ENCODE assay signal across 15 mouse cellular contexts in the genomic region with DNA sequence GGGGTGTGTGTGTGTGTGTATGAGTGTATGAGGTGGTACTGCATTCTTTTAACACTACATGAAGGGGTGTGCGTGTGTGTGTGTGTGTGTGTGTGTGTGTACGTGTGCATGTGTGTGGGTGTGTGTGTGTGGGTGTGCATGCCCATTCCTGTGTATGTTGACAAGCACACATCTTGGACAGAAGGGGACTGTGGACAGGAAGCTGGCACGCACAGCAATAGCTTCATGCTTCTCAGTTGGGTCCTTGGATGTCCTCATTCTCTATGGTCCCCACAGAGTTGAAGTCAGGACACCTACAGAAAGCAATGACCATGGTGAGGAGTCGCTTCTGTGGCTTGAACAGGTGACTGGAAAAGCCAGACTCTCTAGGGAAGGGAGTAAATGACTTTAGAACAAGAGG. TPM values are rescaled to one million over a fixed set of nuclear protein-coding genes. Genes with fewer than 3 reads are reported as not detected.
DNase-seq lines count a peak whose midpoint lies in the region; ATAC-seq and TF ChIP-seq lines count a peak whose summit lies in the region.
"Had no signal": no experiment of that assay in that cellular context is flagged by ENCODE, and none has a peak within 500 bp of the region (broad histone marks: within the 10 kb centered on the region; RNA-seq: fewer than 3 reads in every experiment).

No protein-coding gene starts in this region.

- ATAC-seq in heart, embryonic 12.5 days (ENCODE audit: insufficient number of reproducible peaks, low FRiP score) = no peak
- ATAC-seq: forebrain, embryonic 13.5 days; forebrain, embryonic 15.5 days; forebrain, postnatal 0 days had no signal

- no peaks in the 10 kb centered on the region for H3K79me2 ChIP-seq in heart, adult 2 months (replicated peaks; ENCODE audit: control insufficient read depth, insufficient read depth, low read length)
- H3K79me2 ChIP-seq in CH12.LX (replicated peaks; ENCODE audit: control insufficient read depth, extremely low read depth, insufficient read depth, poor library complexity, severe bottlenecking) = peaks cover 49% of the 10 kb centered on the region

- TF ChIP-seq POLR2A in heart, adult 2 months (IDR thresholded peaks at IDR 0.05; ENCODE audit: insufficient read depth, low read depth, low read length) = no peak
- no peak for TF ChIP-seq POLR2A in CH12.LX (IDR thresholded peaks at IDR 0.05; ENCODE audit: low read depth, low read length)

- no peak for TF ChIP-seq CTCF in heart, adult 2 months (IDR thresholded peaks at IDR 0.05)
- TF ChIP-seq CTCF in CH12.LX (conservative IDR thresholded peaks at IDR 0.05 in 1 of 2, IDR thresholded peaks at IDR 0.05 in 1 of 2; ENCODE audit: low read depth in 2 of 2, low read length in 2 of 2) (no peak), E14TG2a.4 (conservative IDR thresholded peaks at IDR 0.05; ENCODE audit: low read length) (no peak)

- H3K4me2 ChIP-seq in heart, embryonic 12.5 days = no peak overlapping the region
- H3K4me2 ChIP-seq in CH12.LX (ENCODE audit: insufficient read depth, low read depth, poor library complexity, severe bottlenecking) = peak overlapping the region; percentile 87; the same call in 1 of the 2 replicates
- H3K4me2 ChIP-seq: embryonic facial prominence, embryonic 12.5 days; forebrain, embryonic 13.5 days; forebrain, embryonic 15.5 days had no signal

- H3K9me3 ChIP-seq in heart, embryonic 12.5 days (replicated peaks) = peaks cover 2% of the 10 kb centered on the region; the same call in 1 of the 2 replicates
- peaks cover 2% of the 10 kb centered on the region for H3K9me3 ChIP-seq in CH12.LX (replicated peaks; ENCODE audit: low read length)
- peaks cover under 1% of the 10 kb centered on the region; the same call in 1 of the 2 replicates for H3K9me3 ChIP-seq in E14TG2a.4 (ENCODE audit: low read length)
- H3K9me3 ChIP-seq: embryonic facial prominence, embryonic 12.5 days; forebrain, embryonic 13.5 days; forebrain, embryonic 15.5 days had no signal

- dilution Hi-C loops in CH12.LX (cut with MboI; ENCODE audit: extremely low pct_ligation_motif_present, extremely low pct_unique_long_range_greater_than_20kb, low sequenced_read_pairs) = no loop called here

- DNase-seq in heart, adult 2 months = no peak
- no peak for DNase-seq in CH12.LX (ENCODE audit: extremely low read depth)
- DNase-seq in adrenal gland, postnatal 14 days = no peak
- DNase-seq: cerebellum, adult 11-12 months; cerebellum, adult 2 months; cerebellum, adult 9-10 months; cerebellum, postnatal 10 days; cerebellum, postnatal 25 days; forebrain, postnatal 0 days had no signal

- in situ Hi-C loops in CH12.LX (cut with MboI; ENCODE audit: low pct_ligation_motif_present, low pct_unique_long_range_greater_than_20kb, low sequenced_read_pairs) = loop anchor here (25.0 kb wide), 1 partner anchor 327 kb away; no protein-coding TSS in a partner anchor

- intact Hi-C loops in heart, adult 2 months (cut with DNase I) = no loop called here

- H3K4me1 ChIP-seq in heart, adult 2 months (ENCODE audit: control insufficient read depth, insufficient read depth, low read length) = peaks cover 4% of the 10 kb centered on the region; the same call in 1 of the 2 replicates
- H3K4me1 ChIP-seq in heart, embryonic 12.5 days (replicated peaks) = peaks cover 16% of the 10 kb centered on the region
- peaks cover 43 to 72% of the 10 kb centered on the region in 2 experiments for H3K4me1 ChIP-seq in CH12.LX (ENCODE audit: control insufficient read depth in 1 of 2, insufficient read depth in 2 of 2)
- H3K4me1 ChIP-seq in E14TG2a.4 (replicated peaks; ENCODE audit: low read depth, low read length) = peaks cover 59% of the 10 kb centered on the region

- TF ChIP-seq EP300 in heart, adult 2 months (IDR thresholded peaks at IDR 0.05; ENCODE audit: insufficient read depth, low read depth, low read length) = peak; percentile 55; the same call in 1 of the 2 replicates
- TF ChIP-seq EP300 in CH12.LX (IDR thresholded peaks at IDR 0.05; ENCODE audit: low read length) = no peak

- no peaks in the 10 kb centered on the region for H3K36me3 ChIP-seq in heart, adult 2 months (ENCODE audit: control insufficient read depth, insufficient read depth, low read length)
- H3K36me3 ChIP-seq in heart, embryonic 12.5 days = no peaks in the 10 kb centered on the region
- H3K36me3 ChIP-seq in CH12.LX (replicated peaks in 1 of 2; ENCODE audit: control insufficient read depth in 1 of 2, insufficient read depth in 1 of 2, low read length in 1 of 2) = peaks cover 0 to 45% of the 10 kb centered on the region in 2 experiments
- peaks cover 12% of the 10 kb centered on the region for H3K36me3 ChIP-seq in E14TG2a.4 (ENCODE audit: insufficient read depth, low read length)
- H3K36me3 ChIP-seq: embryonic facial prominence, embryonic 10.5 days; embryonic facial prominence, embryonic 12.5 days; forebrain, embryonic 15.5 days had no signal

- WGBS in heart, adult 2 months = 74% methylated on average over 4 of the region's 4 CpGs
- 79% methylated on average over 4 of the region's 4 CpGs for WGBS in heart, embryonic 12.5 days

- TF ChIP-seq RAD21 in CH12.LX (IDR thresholded peaks at IDR 0.05; ENCODE audit: low read depth, low read length) = no peak

- no peak overlapping the region for H3K9ac ChIP-seq in heart, adult 2 months (ENCODE audit: low read depth, low read length)
- H3K9ac ChIP-seq in heart, embryonic 12.5 days = no peak overlapping the region
- H3K9ac ChIP-seq in CH12.LX (ENCODE audit: insufficient read depth, low read depth) = no peak overlapping the region
- H3K9ac ChIP-seq: embryonic facial prominence, embryonic 12.5 days; forebrain, embryonic 13.5 days; forebrain, embryonic 15.5 days; forebrain, postnatal 0 days had no signal

- no peak overlapping the region for H3K4me3 ChIP-seq in heart, adult 2 months
- no peak overlapping the region for H3K4me3 ChIP-seq in heart, embryonic 12.5 days
- H3K4me3 ChIP-seq in CH12.LX (replicated peaks in 1 of 3; ENCODE audit: low read depth in 2 of 3, low read length in 2 of 3, poor library complexity in 1 of 3) (peak overlapping the region in 1 of 3 experiments; percentile 34), E14TG2a.4 (replicated peaks; ENCODE audit: low read length) (0 out of 2 replicates have a peak overlapping the region, but pooled peaks have one; percentile 41)
- H3K4me3 ChIP-seq: embryonic facial prominence, embryonic 10.5 days; embryonic facial prominence, embryonic 12.5 days; forebrain, embryonic 13.5 days; forebrain, embryonic 15.5 days had no signal

- no peak overlapping the region for H3K27ac ChIP-seq in heart, adult 2 months
- no peak overlapping the region for H3K27ac ChIP-seq in heart, embryonic 12.5 days (ENCODE audit: poor library complexity, severe bottlenecking)
- peak overlapping the region; percentile 98 for H3K27ac ChIP-seq in CH12.LX (ENCODE audit: insufficient read depth, low read depth)
- H3K27ac ChIP-seq: embryonic facial prominence, embryonic 10.5 days; embryonic facial prominence, embryonic 12.5 days; forebrain, embryonic 13.5 days; forebrain, embryonic 15.5 days had no signal

- H3K27me3 ChIP-seq in heart, adult 2 months (ENCODE audit: control insufficient read depth, insufficient read depth, low read length) = no peaks in the 10 kb centered on the region
- peaks cover 27% of the 10 kb centered on the region for H3K27me3 ChIP-seq in heart, embryonic 12.5 days (replicated peaks)
- H3K27me3 ChIP-seq in CH12.LX (replicated peaks) = no peaks in the 10 kb centered on the region
- H3K27me3 ChIP-seq in E14TG2a.4 (ENCODE audit: insufficient read depth, low read length) = peaks cover 12% of the 10 kb centered on the region

TF ChIP-seq in CH12.LX, 34 proteins besides CTCF, POLR2A, EP300 and RAD21:
- TF ChIP-seq ZNF384 (IDR thresholded peaks at IDR 0.05; ENCODE audit: low read depth, low read length) = no peak
- no peak for TF ChIP-seq IRF4 (IDR thresholded peaks at IDR 0.05; ENCODE audit: low read depth, low read length)
- no peak for TF ChIP-seq PAX5 (IDR thresholded peaks at IDR 0.05; ENCODE audit: low read length)
- no peak for TF ChIP-seq USF2 (conservative IDR thresholded peaks at IDR 0.05; ENCODE audit: low read depth, low read length)
- no peak for TF ChIP-seq E2F4 (IDR thresholded peaks at IDR 0.05; ENCODE audit: insufficient replicate concordance, low read depth, low read length)

RNA-seq across cellular contexts. Expression of a gene that starts 2.1 kb away (rescaled TPM):
- total RNA-seq in heart, adult 2 months (2021) = 1 to 10 TPM; 1.6 to 2.1 TPM
- 2.1 TPM in 2 replicates for polyA plus RNA-seq in heart, adult 2 months (2012; rRNA removed)
- 0.47 and 0.54 TPM in 2 replicates for polyA plus RNA-seq in heart, embryonic 12.5 days (2016; fragmentation: Nextera tagmentation; extraction: Ambion mirVana)
- total RNA-seq in CH12.LX (2012; rRNA removed) (38.6 and 42.8 TPM in 2 replicates), CH12.LX (2014; rRNA removed) (57.1 and 57.7 TPM in 2 replicates)
- polyA plus RNA-seq in CH12.LX (2012; ENCODE audit: insufficient read length, low read depth) = 81.6 and 91.5 TPM in 2 replicates
- total RNA-seq in adrenal gland, postnatal 14 days (2021) = 4.0 and 4.6 TPM in 2 replicates
